Mouse (Mus musculus) limb, embryonic 15.5 days (tissue): ENCODE results near the gene Mrpl32. TPM values are rescaled to one million over a fixed set of nuclear protein-coding genes. Genes with fewer than 3 reads are reported as not detected.

Experiments
- polyA plus RNA-seq: library from polyadenylated mRNA; unstranded; fragments of >200 nt; fragmentation: Nextera tagmentation; extraction: Ambion mirVana; gene quantifications from 2 replicates; pipeline ENCODE4 v1.2.1, GENCODE M21; 2015

Mrpl32 gene
- polyA plus RNA-seq, 1 experiment from 2014 or later, result 102 TPM

Other genes with a start within 250 kb of the Mrpl32 start
- 0.13 and 0.16 TPM in 2 replicates for gene Hecw1, start 89.9 kb downstream of the Mrpl32 start, polyA plus RNA-seq
- gene Psma2, start 75 bp upstream of the Mrpl32 start, polyA plus RNA-seq, result 178 and 181 TPM in 2 replicates
- 24.6 and 25.8 TPM in 2 replicates for gene AW209491, start 17.0 kb upstream of the Mrpl32 start, polyA plus RNA-seq